Mouse (Mus musculus): ENCODE measurements around the gene Ano5.

Gene Ano5

DNA sequence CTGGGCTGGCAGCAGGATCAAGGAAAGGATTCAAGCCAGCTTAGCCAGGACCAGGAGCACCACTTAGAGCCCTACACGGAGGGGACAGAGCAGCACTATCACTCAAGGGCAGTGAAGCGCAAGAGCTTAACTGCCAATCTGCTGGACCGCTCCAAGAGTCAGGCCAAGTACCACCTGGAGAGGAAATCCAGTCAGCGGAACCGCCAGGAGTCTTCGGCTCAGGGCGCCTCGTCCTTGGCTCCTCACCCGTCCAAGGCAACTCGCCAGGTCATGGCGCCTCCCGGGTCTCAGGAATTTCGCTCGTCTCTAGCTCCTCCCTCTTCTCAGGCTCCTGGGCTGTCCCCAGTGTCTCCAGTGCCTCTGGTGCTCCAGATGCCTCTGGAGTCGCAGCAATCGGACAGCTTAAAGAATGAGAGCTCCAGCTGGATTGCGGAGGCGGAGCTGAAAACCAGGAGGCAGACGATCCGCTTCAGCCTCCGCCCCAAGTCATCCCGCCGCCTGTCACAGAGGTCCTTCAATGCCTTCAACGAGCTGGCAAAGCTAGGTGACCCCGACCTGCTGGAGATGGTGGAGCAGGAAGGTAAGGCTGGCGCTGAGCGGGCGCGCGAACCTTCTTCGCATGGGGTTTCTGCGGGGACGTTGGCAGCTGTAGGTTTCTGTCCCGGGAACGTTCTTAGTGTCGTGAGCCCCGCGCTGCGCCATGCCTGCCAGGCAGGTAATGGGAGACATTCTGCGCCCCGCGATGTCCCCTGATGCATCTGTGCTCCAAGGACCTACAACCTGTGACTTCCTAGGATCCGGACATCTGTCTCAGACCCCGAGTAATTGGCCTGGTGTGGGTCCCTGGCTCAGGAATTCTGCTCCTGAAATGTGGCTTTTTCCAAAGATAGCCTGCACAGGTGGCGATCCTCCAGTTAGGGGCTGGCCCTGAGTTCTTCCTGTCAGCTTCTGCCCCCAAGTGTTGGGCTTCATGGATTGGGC is at the start of gene Ano5:
Gene Ano5, plus strand, starts transcription at position 359 of the 981 bp plus-strand sequence.
- no peak for DNase-seq (ENCODE audit: low spot score in 2 of 2)

DNA sequence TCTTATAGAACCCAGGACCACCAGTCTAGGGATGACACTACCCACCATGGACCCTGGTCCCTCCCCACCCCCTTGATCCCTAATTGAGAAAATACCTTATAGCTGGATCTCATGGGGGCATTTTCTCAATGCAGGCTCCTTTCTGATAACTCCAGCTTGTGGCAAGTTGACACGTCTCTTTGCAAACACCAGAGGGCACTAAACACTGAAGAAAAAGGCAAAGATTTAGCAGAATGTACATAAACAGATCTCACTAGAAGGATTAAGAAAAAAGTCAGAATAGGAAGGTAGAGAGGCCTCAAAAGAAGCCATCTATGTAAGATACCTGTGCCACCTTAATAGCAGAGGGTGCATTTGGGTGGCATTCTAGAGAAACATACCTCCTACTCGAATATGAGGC is 11.4 kb upstream of the Ano5 start:
- DNase-seq (ENCODE audit: low spot score in 2 of 2): no peak

DNA sequence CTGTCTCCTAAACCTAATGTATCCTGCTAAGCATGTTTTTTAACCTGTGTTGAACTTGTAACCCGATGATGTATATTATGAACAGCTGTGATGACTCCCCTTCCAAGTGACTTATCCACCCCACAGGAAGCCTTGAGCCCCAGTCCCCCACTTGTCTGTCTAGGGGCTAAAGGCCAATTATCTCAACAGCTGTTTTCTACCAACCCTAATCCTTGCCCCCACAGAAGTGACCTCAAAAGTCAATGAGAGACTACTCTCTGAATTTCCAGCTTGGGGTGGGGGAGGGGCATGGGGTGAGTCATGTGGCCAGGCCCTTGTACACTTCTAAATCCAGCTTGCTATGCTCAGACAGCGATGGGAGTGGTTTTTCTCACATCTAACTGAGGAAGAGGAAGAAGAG is 6.9 kb upstream of the Ano5 start:
- no peak for DNase-seq (ENCODE audit: low spot score in 2 of 2)

GRCm38 (mm10) chr7:51510147-51510546 is 682 bp upstream of the Ano5 start:
- no peak for DNase-seq (ENCODE audit: low spot score in 2 of 2)

- DNase-seq (ENCODE audit: low spot score in 2 of 2): no peak
Observed at GRCm38 (mm10) chr7:51539344-51539743, 28.5 kb downstream of the Ano5 start.

DNA sequence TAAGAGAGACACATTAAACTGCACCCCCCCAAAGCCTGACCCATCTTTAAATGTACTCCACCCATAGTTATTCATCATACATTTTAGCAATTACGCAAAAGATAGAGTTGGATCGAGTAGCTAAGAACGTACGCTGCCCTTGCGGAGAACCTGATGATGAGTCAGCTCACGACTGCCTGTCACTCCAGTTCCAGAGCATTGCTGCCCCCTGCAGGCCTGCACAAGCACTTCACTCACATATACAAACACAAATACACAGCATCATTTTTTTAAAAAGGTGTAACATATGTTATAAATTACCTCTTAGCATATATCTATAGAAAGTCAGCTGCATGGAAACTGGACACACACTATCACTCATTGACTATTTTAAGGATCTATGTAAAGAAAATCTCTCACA is 29.9 kb downstream of the Ano5 start:
- DNase-seq (ENCODE audit: low spot score in 2 of 2): no peak

DNA sequence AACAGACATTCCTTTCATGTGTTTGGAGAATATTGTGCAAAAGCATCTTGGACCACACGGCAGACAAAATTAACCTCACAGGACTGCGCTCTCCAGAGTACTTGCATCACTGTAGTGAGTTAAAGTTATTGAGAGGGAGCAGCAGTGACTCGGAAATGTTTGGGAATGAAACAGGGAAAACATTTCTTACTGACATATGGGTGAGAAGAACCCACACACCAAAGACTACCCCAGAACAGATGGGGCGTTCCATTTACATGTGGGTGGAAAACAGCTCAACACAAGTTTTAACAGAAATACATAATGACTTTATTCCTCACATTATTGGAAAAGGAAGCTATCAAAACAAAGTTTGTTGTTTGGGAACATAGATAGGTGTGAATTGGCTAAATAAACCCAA is 89.2 kb downstream of the Ano5 start:
- DNase-seq (ENCODE audit: low spot score in 2 of 2): no peak

DNA sequence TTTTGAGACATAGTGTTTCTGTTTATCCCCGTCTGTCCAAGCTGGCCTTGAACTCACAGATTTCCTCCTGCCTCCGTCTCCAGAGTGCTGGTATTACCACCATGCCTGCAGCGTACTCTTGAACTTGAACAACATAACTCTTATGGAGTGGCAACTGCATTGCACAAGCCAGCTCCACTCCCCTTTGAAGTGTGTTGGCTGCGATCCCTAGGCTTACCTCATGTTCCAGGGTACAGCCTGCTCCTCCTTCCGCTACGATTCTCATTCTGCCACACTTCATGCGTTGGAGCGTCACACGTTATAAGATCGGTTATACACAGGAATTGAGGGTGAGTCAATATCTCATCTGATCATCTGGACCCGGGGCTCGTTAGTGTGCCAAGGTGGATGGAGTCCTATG is 92.9 kb downstream of the Ano5 start:
- no peak for DNase-seq (ENCODE audit: low spot score in 2 of 2)

- no peak for DNase-seq (ENCODE audit: low spot score in 2 of 2)
Observed at GRCm38 (mm10) chr7:51614404-51614803, 103.6 kb downstream of the Ano5 start.

- DNase-seq (ENCODE audit: low spot score in 2 of 2): no peak
Observed at GRCm38 (mm10) chr7:51617941-51618340, 107.1 kb downstream of the Ano5 start.

- DNase-seq (ENCODE audit: low spot score in 2 of 2): no peak
Observed at GRCm38 (mm10) chr7:51618412-51618811, 107.6 kb downstream of the Ano5 start.

GRCm38 (mm10) chr7:51619977-51620376 is 109.1 kb downstream of the Ano5 start:
- DNase-seq (ENCODE audit: low spot score in 2 of 2): no peak

DNA sequence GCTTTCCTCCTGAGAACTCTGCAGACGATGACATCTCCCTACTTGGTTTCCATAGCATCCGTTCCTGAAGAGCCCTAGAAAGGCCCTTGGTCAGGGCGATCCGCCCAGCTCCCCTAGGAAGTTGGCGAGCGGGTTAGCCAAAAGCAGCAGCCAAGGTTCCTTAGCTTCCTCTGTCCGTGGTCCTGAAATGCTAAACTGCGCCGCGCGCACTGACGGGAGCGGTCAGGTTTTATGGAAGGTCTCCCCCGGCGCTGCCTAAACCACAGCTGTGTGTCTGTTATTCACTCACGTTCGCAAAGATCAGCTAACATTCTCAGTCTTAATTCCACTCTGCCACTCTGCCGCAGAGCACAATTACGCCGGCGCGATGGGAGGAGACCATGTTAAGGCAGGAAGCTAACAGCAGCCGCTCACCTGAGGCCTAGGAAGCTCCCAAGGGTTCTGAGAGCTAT is 110.9 kb downstream of the Ano5 start, which contains the start of gene Slc17a6:
Gene Slc17a6, plus strand, starts transcription at position 313 of the 452 bp plus-strand sequence.
- peak in 1 of 2 experiments; percentile 8 for DNase-seq (ENCODE audit: low spot score in 2 of 2)

- no peak for DNase-seq (ENCODE audit: low spot score in 2 of 2)
Observed at GRCm38 (mm10) chr7:51622196-51622595, 111.4 kb downstream of the Ano5 start.

- DNase-seq (ENCODE audit: low spot score in 2 of 2): no peak
Observed at GRCm38 (mm10) chr7:51622666-51623065, 111.8 kb downstream of the Ano5 start.

- no peak for DNase-seq (ENCODE audit: low spot score in 2 of 2)
Observed at GRCm38 (mm10) chr7:51624336-51624897, 113.6 kb downstream of the Ano5 start.

GRCm38 (mm10) chr7:51625161-51625560 is 114.3 kb downstream of the Ano5 start:
- no peak for DNase-seq (ENCODE audit: low spot score in 2 of 2)

DNA sequence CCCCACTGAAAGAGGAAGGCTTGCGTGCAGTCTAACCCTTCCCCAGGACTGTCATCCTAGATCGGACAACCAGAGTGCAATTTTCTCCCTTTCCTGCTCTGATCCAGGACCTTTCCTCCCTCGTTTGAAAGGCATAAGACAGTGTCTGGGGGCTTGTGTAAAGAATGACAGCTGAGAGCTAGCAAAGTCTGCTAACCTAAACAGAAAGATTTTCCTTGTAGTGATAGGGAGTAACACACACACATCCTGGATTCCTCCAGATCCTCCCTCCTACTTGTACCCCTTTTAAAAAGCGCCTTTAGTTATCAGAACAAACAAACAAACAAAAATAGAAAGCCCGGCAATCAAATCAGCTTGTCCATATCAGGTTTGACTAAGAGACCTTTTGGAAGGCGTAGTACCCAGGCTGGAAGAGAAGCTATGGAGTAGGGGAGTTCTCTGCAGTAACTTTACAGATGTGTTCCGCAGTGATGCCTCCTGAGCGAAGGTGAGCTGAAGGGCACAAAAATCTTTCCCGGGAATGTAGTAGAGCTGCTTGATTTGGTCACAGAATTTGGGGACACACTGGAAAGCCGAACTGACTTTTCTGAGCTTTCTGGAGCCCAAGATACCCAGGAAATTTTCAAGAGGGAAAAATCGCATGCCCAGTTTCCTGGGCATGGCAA is 114.9 kb downstream of the Ano5 start:
- DNase-seq (ENCODE audit: low spot score in 2 of 2): no peak

DNA sequence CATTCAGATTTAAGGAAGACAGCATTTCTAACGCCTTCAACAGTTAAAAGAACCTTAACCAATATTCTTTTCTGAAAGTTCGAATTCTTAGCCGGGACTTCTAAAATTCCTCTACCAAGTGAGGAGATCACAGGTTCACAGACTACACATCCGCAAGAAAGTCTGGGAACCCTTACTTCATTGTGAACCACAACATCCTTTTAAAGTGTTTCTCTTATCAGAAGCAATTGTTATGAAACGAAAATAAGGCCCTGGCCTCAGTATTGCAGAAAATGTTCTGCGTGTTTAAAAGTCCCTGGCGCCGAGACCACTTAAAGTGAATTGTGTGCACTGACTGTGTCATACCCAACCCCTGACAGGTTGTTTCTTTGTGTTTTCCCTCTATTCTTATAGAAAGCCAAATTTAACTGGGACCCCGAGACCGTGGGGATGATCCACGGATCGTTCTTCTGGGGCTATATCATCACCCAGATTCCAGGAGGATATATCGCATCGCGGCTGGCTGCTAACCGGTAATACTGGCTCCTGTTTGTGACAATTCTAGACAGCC is 115.7 kb downstream of the Ano5 start:
- DNase-seq (ENCODE audit: low spot score in 2 of 2): no peak

DNA sequence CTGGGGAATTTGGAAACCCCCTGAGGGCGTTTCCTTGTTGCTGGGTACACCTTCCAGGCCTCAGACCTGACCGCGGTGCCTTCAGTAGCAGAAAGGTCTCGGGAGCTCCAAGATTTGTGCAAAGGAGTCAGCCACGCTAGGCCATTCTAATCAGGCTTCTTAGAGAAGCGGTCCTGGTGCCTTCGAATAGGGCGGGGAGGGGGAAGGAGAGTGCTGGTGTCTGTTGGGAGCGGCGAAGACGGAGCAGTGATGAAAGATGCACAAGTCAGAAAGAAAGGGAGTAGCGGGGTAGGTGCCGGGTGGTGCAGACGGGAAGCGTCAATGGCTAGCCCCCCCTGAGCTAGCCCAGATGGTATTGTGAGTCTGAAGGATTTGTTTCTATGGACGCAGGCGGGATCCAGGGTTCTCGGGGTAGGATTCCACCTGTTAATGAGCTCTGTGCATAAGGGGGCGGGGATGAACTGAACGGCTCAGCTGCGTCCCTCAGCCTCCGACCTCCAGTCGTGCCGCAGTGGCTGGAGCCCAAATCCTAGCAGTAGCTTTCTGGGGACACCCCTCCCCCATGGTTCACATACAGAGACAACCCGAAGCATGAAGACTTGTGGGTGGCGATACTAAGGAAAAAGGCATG is 116.3 kb downstream of the Ano5 start:
- no peak for DNase-seq (ENCODE audit: low spot score in 2 of 2)

- no peak for DNase-seq (ENCODE audit: low spot score in 2 of 2)
Observed at GRCm38 (mm10) chr7:51627666-51628065, 116.8 kb downstream of the Ano5 start.

DNA sequence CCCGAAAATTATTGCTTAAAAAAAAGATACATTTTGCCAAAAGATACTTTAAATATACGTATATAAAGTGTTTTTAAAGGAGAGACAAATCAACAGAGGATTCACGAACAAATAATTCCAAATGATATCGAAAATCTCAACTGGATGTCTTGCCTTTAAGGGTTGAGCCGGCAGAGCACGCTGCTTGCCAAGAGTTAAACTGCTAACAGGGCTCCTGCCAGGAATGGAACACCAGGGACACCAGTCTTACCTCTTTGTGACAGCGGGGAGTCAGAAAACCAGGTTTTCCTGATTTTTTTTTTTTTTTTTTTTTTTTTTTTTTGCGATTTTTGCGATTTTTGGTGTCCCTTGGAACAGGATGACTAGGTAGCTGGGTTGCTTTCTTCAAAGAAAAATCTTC is 117.5 kb downstream of the Ano5 start:
- DNase-seq (ENCODE audit: low spot score in 2 of 2): no peak

Measured in thymus, postnatal 10 days (tissue).